Mouse (Mus musculus) hindbrain, embryonic 13.5 days (tissue): Measurements from ENCODE around the gene Hes3. TPM values are rescaled to one million over a fixed set of nuclear protein-coding genes. Genes with fewer than 3 reads are reported as not detected.

Experiments
- ATAC-seq: fragments of 200-750 bp; cut with Nextera tagmentation; 2 replicates; pipeline ENCODE4 v1.8.0; 2017; ENCODE audit warnings: moderate TSS enrichment; ENCODE audit not compliant: low FRiP score
- H3K27ac ChIP-seq: fragments of 300-500 bp; sonication (generic); 2 replicates; pipeline ENCODE4 v1.5.1; 2015; ENCODE audit warnings: inconsistent platforms, mild to moderate bottlenecking, moderate library complexity
- H3K27me3 ChIP-seq: fragments of 300-500 bp; sonication (generic); 2 replicates; pipeline ENCODE4 v1.6.1; 2015; ENCODE audit warnings: mild to moderate bottlenecking, inconsistent platforms
- H3K36me3 ChIP-seq: fragments of 300-500 bp; sonication (generic); 2 replicates; pipeline ENCODE4 v1.6.1; 2015; ENCODE audit warnings: mild to moderate bottlenecking, inconsistent platforms
- H3K4me1 ChIP-seq: fragments of 300-500 bp; sonication (generic); replicated peaks from 2 replicates; pipeline ENCODE4 v1.6.1; 2015; ENCODE audit warnings: inconsistent platforms
- H3K4me2 ChIP-seq: fragments of 300-500 bp; sonication (generic); 2 replicates; pipeline ENCODE4 v1.6.1; 2015; ENCODE audit warnings: inconsistent platforms, mild to moderate bottlenecking, moderate library complexity
- H3K4me3 ChIP-seq: fragments of 300-500 bp; sonication (generic); 2 replicates; pipeline ENCODE4 v1.5.1; 2015; ENCODE audit warnings: mild to moderate bottlenecking, inconsistent platforms
- H3K9ac ChIP-seq: fragments of 300-500 bp; sonication (generic); 2 replicates; pipeline ENCODE4 v1.6.1; 2015; ENCODE audit warnings: mild to moderate bottlenecking, inconsistent platforms
- H3K9me3 ChIP-seq: fragments of 300-500 bp; sonication (generic); 2 replicates; pipeline ENCODE4 v1.6.1; 2016; ENCODE audit warnings: inconsistent platforms
- WGBS: fragments of 180-500 bp; shearing (Covaris S2); methylation state at CpG from one replicate; pipeline ENCODE4 v1.1.7; 2015; 5-methylcytosine and 5-hydroxymethylcytosine counted together
- polyA plus RNA-seq: library from polyadenylated mRNA; unstranded; fragments of >200 nt; fragmentation: Nextera tagmentation; extraction: Ambion mirVana; gene quantifications from 2 replicates; pipeline ENCODE4 v1.2.1, GENCODE M21; 2015

The Hes3 gene
- polyA plus RNA-seq, 1 experiment from 2014 or later, result 0.38 TPM

GRCm38 (mm10) chr4:152243969-152244368, 47.5 kb downstream of the Hes3 start:
- Histone ChIP-seq H3K4me3 (no peak overlapping the region), H3K9ac (no peak overlapping the region), H3K9me3 (no peaks in the 10 kb centered on the region), H3K4me1 (peaks cover 26% of the 10 kb centered on the region), H3K27ac (no peak overlapping the region), H3K36me3 (peaks cover 33% of the 10 kb centered on the region), H3K4me2 (no peak overlapping the region), H3K27me3 (no peaks in the 10 kb centered on the region)
- WGBS, result 97% methylated on average over 8 of the region's 8 CpGs
- ATAC-seq, result no peak

GRCm38 (mm10) chr4:152243241-152243891, 48.1 kb downstream of the Hes3 start:
- H3K9ac ChIP-seq, result no peak overlapping the region
- WGBS, result 88% methylated on average over 9 of the region's 9 CpGs
- no peaks in the 10 kb centered on the region for H3K9me3 ChIP-seq
- no peaks in the 10 kb centered on the region for H3K27me3 ChIP-seq
- H3K4me2 ChIP-seq, result no peak overlapping the region
- H3K4me1 ChIP-seq, result peaks cover 26% of the 10 kb centered on the region
- no peak overlapping the region for H3K27ac ChIP-seq
- H3K4me3 ChIP-seq, result no peak overlapping the region
- ATAC-seq, result no peak
- H3K36me3 ChIP-seq, result peaks cover 39% of the 10 kb centered on the region

GRCm38 (mm10) chr4:152239974-152240373, 51.5 kb downstream of the Hes3 start:
- no peak overlapping the region for H3K9ac ChIP-seq
- H3K4me1 ChIP-seq, result peaks cover 5% of the 10 kb centered on the region
- no peak overlapping the region for H3K4me3 ChIP-seq
- no peak overlapping the region for H3K27ac ChIP-seq
- 65% methylated on average over 4 of the region's 4 CpGs for WGBS
- no peaks in the 10 kb centered on the region for H3K27me3 ChIP-seq
- H3K9me3 ChIP-seq, result no peaks in the 10 kb centered on the region
- peaks cover 59% of the 10 kb centered on the region for H3K36me3 ChIP-seq
- H3K4me2 ChIP-seq, result no peak overlapping the region
- ATAC-seq, result no peak

Other genes with a start within 250 kb of the Hes3 start
- 10.2 and 10.9 TPM in 2 replicates for gene Plekhg5, start 219.2 kb downstream of the Hes3 start, polyA plus RNA-seq
- 1.00 and 1.3 TPM in 2 replicates for gene Tnfrsf25, start 175.7 kb downstream of the Hes3 start, polyA plus RNA-seq
- 0.09 and 0.22 TPM in 2 replicates for gene Espn, start 139.3 kb downstream of the Hes3 start, polyA plus RNA-seq
- 0.34 and 1.8 TPM in 2 replicates for gene Hes2, start 132.8 kb downstream of the Hes3 start, polyA plus RNA-seq
- 269 and 299 TPM in 2 replicates for gene Acot7, start 113.5 kb downstream of the Hes3 start, polyA plus RNA-seq
- 9.0 and 9.3 TPM in 2 replicates for gene Gpr153, start 17.4 kb downstream of the Hes3 start, polyA plus RNA-seq
- 17.2 and 18.4 TPM in 2 replicates for gene Icmt, start 5.6 kb upstream of the Hes3 start, polyA plus RNA-seq
- gene Rnf207, start 27.3 kb upstream of the Hes3 start, polyA plus RNA-seq, result 5.2 and 7.7 TPM in 2 replicates
- 205 and 218 TPM in 2 replicates for gene Rpl22, start 34.1 kb upstream of the Hes3 start, polyA plus RNA-seq
- gene Chd5, start 47.0 kb upstream of the Hes3 start, polyA plus RNA-seq, result 38.7 and 38.9 TPM in 2 replicates
- 5.3 and 6.6 TPM in 2 replicates for gene Nphp4, start 185.0 kb upstream of the Hes3 start, polyA plus RNA-seq
- 21.3 and 26.2 TPM in 2 replicates for gene Kcnab2, start 186.2 kb upstream of the Hes3 start, polyA plus RNA-seq